In the genomic region with DNA sequence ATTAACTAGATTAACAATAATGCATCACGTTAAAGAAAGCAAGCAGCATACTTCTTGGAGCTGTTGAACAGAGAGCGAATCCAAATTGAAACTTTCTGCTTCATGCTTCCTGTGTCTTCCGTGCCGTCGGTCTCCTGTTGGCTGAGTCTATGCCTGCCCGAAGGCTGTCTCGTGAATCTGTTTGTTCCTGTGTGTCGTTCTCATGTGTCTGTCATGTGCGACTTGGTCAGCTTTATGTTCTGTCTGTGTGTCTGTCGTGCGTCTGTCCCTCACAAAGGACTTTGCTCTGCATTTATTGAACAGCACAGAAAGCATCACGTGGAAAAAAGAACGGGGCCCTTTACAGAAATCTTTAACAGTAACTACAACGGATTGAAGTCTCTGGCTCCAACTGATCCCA, we compare ENCODE assay signal across 20 mouse cellular contexts. TPM values are rescaled to one million over a fixed set of nuclear protein-coding genes. Genes with fewer than 3 reads are reported as not detected.
DNase-seq lines count a peak whose midpoint lies in the region; ATAC-seq and TF ChIP-seq lines count a peak whose summit lies in the region.
"Had no signal": no experiment of that assay in that cellular context is flagged by ENCODE, and none has a peak within 500 bp of the region (broad histone marks: within the 10 kb centered on the region; RNA-seq: fewer than 3 reads in every experiment).

No protein-coding gene starts in this region.

- no peak overlapping the region for H3K4me2 ChIP-seq in kidney, embryonic 16.5 days (replicated peaks; ENCODE audit: low read depth, low read length)
- no peak overlapping the region for H3K4me2 ChIP-seq in liver, postnatal 0 days (ENCODE audit: low read depth, low read length)
- H3K4me2 ChIP-seq: embryonic facial prominence, embryonic 13.5 days; forebrain, embryonic 12.5 days; heart, embryonic 11.5 days had no signal

- H3K9me3 ChIP-seq in kidney, embryonic 16.5 days (ENCODE audit: low read length): no peaks in the 10 kb centered on the region
- no peaks in the 10 kb centered on the region for H3K9me3 ChIP-seq in liver, postnatal 0 days (ENCODE audit: low read length)
- H3K9me3 ChIP-seq: embryonic facial prominence, embryonic 13.5 days; forebrain, embryonic 12.5 days had no signal

- no peak for TF ChIP-seq EP300 in liver, postnatal 0 days (IDR thresholded peaks at IDR 0.05; ENCODE audit: low read depth)

- TF ChIP-seq POLR2A in spleen, adult 2 months (IDR thresholded peaks at IDR 0.05; ENCODE audit: low read depth, low read length): no peak

- H3K4me1 ChIP-seq in kidney, embryonic 16.5 days (ENCODE audit: insufficient read depth, low read length): peaks cover 22% of the 10 kb centered on the region; the same call in 1 of the 2 replicates
- H3K4me1 ChIP-seq in spleen, adult 2 months (ENCODE audit: control insufficient read depth, insufficient read depth, insufficient read length): peaks cover 19% of the 10 kb centered on the region; the same call in 1 of the 2 replicates
- peaks cover 24% of the 10 kb centered on the region for H3K4me1 ChIP-seq in liver, postnatal 0 days (ENCODE audit: insufficient read depth)

- no peaks in the 10 kb centered on the region for H3K36me3 ChIP-seq in kidney, embryonic 16.5 days (ENCODE audit: insufficient read depth, low read length)
- no peaks in the 10 kb centered on the region for H3K36me3 ChIP-seq in spleen, adult 2 months (ENCODE audit: control insufficient read depth, insufficient read depth, low read length)
- no peaks in the 10 kb centered on the region for H3K36me3 ChIP-seq in liver, postnatal 0 days (replicated peaks; ENCODE audit: insufficient read depth, low read length)
- H3K36me3 ChIP-seq: embryonic facial prominence, embryonic 13.5 days; forebrain, embryonic 12.5 days had no signal

- no peaks in the 10 kb centered on the region for H3K27me3 ChIP-seq in kidney, embryonic 16.5 days (ENCODE audit: insufficient read depth, low read length)
- no peaks in the 10 kb centered on the region for H3K27me3 ChIP-seq in spleen, adult 2 months (ENCODE audit: control insufficient read depth, insufficient read depth, low read length)
- no peaks in the 10 kb centered on the region for H3K27me3 ChIP-seq in liver, postnatal 0 days (ENCODE audit: insufficient read depth, low read length)
- H3K27me3 ChIP-seq: embryonic facial prominence, embryonic 13.5 days; forebrain, embryonic 12.5 days had no signal

- peak overlapping the region; percentile 16; the same call in 1 of the 2 replicates for H3K27ac ChIP-seq in kidney, embryonic 16.5 days (ENCODE audit: low read length)
- peak overlapping the region; percentile 30; the same call in 1 of the 2 replicates for H3K27ac ChIP-seq in spleen, adult 2 months (ENCODE audit: insufficient read depth, low read length)
- peak overlapping the region; percentile 30 for H3K27ac ChIP-seq in liver, postnatal 0 days (ENCODE audit: low read depth)
- H3K27ac ChIP-seq: embryonic facial prominence, embryonic 13.5 days; forebrain, embryonic 12.5 days; heart, adult 2 months had no signal

- WGBS in kidney, embryonic 16.5 days: 77% methylated on average over 14 of the region's 14 CpGs
- WGBS in spleen, adult 2 months: 85% methylated on average over 14 of the region's 14 CpGs
- 65% methylated on average over 14 of the region's 14 CpGs for WGBS in liver, postnatal 0 days (ENCODE audit: insufficient replicate concordance)

- H3K9ac ChIP-seq in kidney, embryonic 16.5 days (replicated peaks; ENCODE audit: low read length): no peak overlapping the region
- no peak overlapping the region for H3K9ac ChIP-seq in liver, postnatal 0 days (replicated peaks)
- H3K9ac ChIP-seq: embryonic facial prominence, embryonic 13.5 days; forebrain, embryonic 12.5 days had no signal

- no peak for TF ChIP-seq CTCF in spleen, adult 2 months (IDR thresholded peaks at IDR 0.05; ENCODE audit: extremely low read depth, insufficient read depth, insufficient read length, insufficient replicate concordance)
- no peak for TF ChIP-seq CTCF in liver, postnatal 0 days (IDR thresholded peaks at IDR 0.05; ENCODE audit: low read depth)

- no peak for DNase-seq in kidney, postnatal 10 days
- DNase-seq in spleen, adult 2 months (ENCODE audit: low read depth in 1 of 2, low spot score in 2 of 2): no peak
- DNase-seq in spleen, postnatal 10 days (ENCODE audit: low spot score in 2 of 2): no peak
- DNase-seq in liver, postnatal 0 days: peak; percentile 34
- no peak for DNase-seq in frontal cortex, postnatal 10 days (ENCODE audit: low spot score in 2 of 2)
- DNase-seq: adrenal gland, adult 2 months; adrenal gland, postnatal 25 days; cerebellum, adult 18-20 months; cerebellum, adult 9-11 months; cerebellum, postnatal 36 days; gastrocnemius, postnatal 14 days; heart, adult 2 months had no signal

- no peak for ATAC-seq in kidney, embryonic 16.5 days (ENCODE audit: low FRiP score, low TSS enrichment)
- ATAC-seq in liver, postnatal 0 days: peak; percentile 74
- ATAC-seq: forebrain, embryonic 16.5 days had no signal

- H3K4me3 ChIP-seq in kidney, embryonic 16.5 days (ENCODE audit: low read length): no peak overlapping the region
- no peak overlapping the region for H3K4me3 ChIP-seq in spleen, adult 2 months (ENCODE audit: extremely low read depth, insufficient read depth, insufficient read length)
- no peak overlapping the region for H3K4me3 ChIP-seq in liver, postnatal 0 days (ENCODE audit: low read depth, low read length)
- H3K4me3 ChIP-seq: embryonic facial prominence, embryonic 13.5 days; forebrain, embryonic 12.5 days; heart, adult 2 months had no signal

RNA-seq across cellular contexts. Expression of a gene that starts 17.9 kb away (rescaled TPM):
- 0.33 and 0.54 TPM in 2 replicates for polyA plus RNA-seq in kidney, embryonic 16.5 days (2015; fragmentation: Nextera tagmentation; extraction: Ambion mirVana)
- 63.5 and 84.1 TPM in 2 replicates for polyA plus RNA-seq in spleen, adult 2 months (2012; rRNA removed)
- polyA plus RNA-seq in liver, postnatal 0 days (2015; fragmentation: Nextera tagmentation; extraction: Ambion mirVana): 2.0 and 2.1 TPM in 2 replicates
- polyA plus RNA-seq: forebrain, embryonic 12.5 days; forebrain, embryonic 16.5 days; heart, embryonic 11.5 days; hindbrain, embryonic 11.5 days had no signal

RNA-seq across cellular contexts. Expression of a gene that starts 18.2 kb away (rescaled TPM):
- 33.2 and 33.7 TPM in 2 replicates for polyA plus RNA-seq in kidney, embryonic 16.5 days (2015; fragmentation: Nextera tagmentation; extraction: Ambion mirVana)
- polyA plus RNA-seq in spleen, adult 2 months (2012; rRNA removed): 22.9 and 23.6 TPM in 2 replicates
- polyA plus RNA-seq in liver, postnatal 0 days (2015; fragmentation: Nextera tagmentation; extraction: Ambion mirVana): 4.3 and 4.4 TPM in 2 replicates

RNA-seq across cellular contexts. Expression of a gene that starts 31.5 kb away (rescaled TPM):
- polyA plus RNA-seq in kidney, embryonic 16.5 days (2015; fragmentation: Nextera tagmentation; extraction: Ambion mirVana): 0.36 and 0.69 TPM in 2 replicates
- polyA plus RNA-seq in spleen, adult 2 months (2012; rRNA removed): 0.26 TPM in 1 of 2 replicates, not detected in the other
- polyA plus RNA-seq in liver, postnatal 0 days (2015; fragmentation: Nextera tagmentation; extraction: Ambion mirVana): not detected in 2 replicates
- polyA plus RNA-seq: embryonic facial prominence, embryonic 13.5 days; gonadal fat pad, adult 2 months; heart, adult 2 months; heart, embryonic 16.5 days had no signal

RNA-seq across cellular contexts. Expression of a gene that starts 44.6 kb away (rescaled TPM):
- polyA plus RNA-seq in kidney, embryonic 16.5 days (2015; fragmentation: Nextera tagmentation; extraction: Ambion mirVana): 0.29 and 0.42 TPM in 2 replicates
- polyA plus RNA-seq in spleen, adult 2 months (2012; rRNA removed): 0.21 and 0.35 TPM in 2 replicates
- polyA plus RNA-seq in liver, postnatal 0 days (2015; fragmentation: Nextera tagmentation; extraction: Ambion mirVana): 73.4 and 80.3 TPM in 2 replicates
- polyA plus RNA-seq: heart, adult 2 months had no signal

RNA-seq across cellular contexts. Expression of a gene that starts 59.6 kb away (rescaled TPM):
- polyA plus RNA-seq in kidney, embryonic 16.5 days (2015; fragmentation: Nextera tagmentation; extraction: Ambion mirVana): 8.3 and 10.4 TPM in 2 replicates
- 1,941 and 2,027 TPM in 2 replicates for polyA plus RNA-seq in spleen, adult 2 months (2012; rRNA removed)
- polyA plus RNA-seq in liver, postnatal 0 days (2015; fragmentation: Nextera tagmentation; extraction: Ambion mirVana): 120 and 127 TPM in 2 replicates

Comparison
In these comparisons a context has a peak if more than half of its experiments do, and no peak if none do; other contexts are left out.
1. RNA of a gene that starts 17.9 kb away (polyA plus RNA-seq): 63.5 to 84.1 TPM in spleen, adult 2 months; 2.0 to 2.1 TPM in liver, postnatal 0 days and 0.33 to 0.54 TPM in kidney, embryonic 16.5 days; every median in the first group is over 10 times any median in the second.
2. Peak in every context shown above with its lines, with median percentiles within 50 percentile points of each other: H3K27ac ChIP-seq.